Mouse (Mus musculus): ENCODE results near the gene Gm28635.

Gene Gm28635

DNA sequence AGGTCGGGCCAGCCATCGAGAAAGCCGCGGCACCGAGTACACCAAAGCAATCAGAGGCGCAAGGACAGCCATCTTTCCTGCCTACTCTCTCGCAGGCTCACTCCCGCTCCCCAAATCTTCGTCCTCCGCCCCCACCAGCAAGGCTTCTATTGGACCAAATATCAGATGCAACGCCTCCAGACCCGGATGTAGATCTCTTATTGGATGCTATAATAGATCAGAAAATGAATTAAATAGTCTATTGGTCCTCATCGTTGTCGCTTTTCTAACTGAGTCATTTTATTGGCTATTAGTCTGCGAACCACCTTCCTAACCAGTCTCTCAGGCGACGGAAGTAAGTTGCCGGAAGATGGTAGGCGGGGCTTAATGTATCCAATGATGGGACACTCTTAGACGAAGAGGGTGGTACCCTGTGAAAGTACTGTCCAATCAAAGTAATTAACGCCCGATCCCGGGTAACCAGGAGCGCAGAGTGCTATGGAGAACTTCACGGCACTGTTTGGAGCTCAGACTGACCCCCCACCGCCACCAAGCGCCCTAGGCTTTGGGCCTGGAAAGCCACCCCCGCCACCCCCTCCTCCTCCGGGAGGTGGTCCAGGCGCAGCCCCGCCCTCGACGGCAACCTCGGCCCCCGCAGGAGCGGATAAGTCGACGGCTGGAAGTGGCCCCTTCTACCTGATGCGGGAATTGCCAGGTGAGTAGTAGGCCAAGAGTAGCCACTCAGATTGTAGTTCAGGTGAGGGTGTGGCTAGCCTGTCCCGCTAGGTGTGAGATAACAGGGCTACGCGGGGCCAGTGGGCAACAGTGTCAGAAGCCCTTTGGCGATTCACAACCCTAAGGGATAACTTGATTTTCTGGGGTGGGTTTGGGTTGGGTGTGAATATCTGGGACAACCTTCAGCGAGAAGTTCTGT, at the start of gene Gm28635, which contains the start of gene Med19:
TSS of gene Gm28635 (minus strand) at position 74 of the 913 bp plus-strand sequence.
TSS of gene Med19 (plus strand) at position 435 of the 913 bp plus-strand sequence.
- peak; percentile 100 for DNase-seq (ENCODE audit: low read depth, low spot score)

DNA sequence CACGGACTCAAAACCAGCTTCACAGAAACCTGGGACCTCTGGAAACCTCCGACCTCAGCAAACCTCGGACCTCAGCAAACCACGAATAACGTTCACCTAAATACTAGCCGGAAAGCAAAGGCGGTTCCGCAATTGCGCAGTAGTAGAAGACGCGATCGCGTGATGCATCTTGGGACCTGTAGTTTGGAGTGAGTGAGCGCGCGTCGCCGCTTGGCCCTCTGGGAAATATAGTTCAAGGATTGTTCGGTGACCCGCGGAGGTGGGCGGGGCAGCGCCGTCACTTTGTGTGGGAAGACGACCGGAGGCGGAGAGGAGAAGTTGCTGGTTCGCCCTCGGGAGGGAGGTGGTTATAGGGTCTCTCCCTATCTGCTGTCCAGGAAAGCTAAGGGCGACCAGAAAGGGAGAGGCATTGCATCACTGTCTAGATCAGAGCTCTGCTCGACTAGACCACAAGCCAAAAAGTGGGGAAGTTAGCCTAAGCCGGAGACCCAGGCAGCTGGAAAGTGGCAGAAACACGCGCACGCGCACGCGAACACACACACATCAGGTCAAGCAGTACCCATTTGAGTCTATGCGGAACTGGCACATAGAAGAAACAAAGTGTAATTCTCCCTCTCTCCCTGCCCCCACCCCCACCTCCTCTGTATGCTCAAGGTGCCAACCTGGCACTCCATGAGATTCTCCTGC, 49.5 kb upstream of the Gm28635 start, which contains the start of gene Clp1:
TSS of gene Clp1 (minus strand) at position 179 of the 687 bp plus-strand sequence.
- DNase-seq (ENCODE audit: low read depth, low spot score), result peak; percentile 98

DNA sequence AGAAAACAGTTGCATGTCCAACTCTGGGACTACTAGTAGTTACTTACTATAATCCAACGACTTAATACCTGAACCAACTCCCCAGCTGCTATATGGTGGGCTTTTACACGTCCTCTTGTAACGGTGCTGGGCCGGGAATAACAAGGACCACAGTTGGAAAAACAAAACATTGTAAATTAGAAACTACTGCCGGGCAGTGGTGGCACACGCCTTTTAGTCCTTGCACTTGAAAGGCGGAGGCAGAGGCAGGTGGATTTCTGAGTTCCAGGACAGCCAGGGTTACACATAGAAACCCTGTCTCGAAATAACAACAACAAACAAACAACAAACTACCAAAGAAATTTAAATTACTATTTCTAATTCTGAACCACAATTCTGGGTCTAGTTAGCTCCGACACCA, 48.9 kb upstream of the Gm28635 start:
- DNase-seq (ENCODE audit: low read depth, low spot score), result no peak

DNA sequence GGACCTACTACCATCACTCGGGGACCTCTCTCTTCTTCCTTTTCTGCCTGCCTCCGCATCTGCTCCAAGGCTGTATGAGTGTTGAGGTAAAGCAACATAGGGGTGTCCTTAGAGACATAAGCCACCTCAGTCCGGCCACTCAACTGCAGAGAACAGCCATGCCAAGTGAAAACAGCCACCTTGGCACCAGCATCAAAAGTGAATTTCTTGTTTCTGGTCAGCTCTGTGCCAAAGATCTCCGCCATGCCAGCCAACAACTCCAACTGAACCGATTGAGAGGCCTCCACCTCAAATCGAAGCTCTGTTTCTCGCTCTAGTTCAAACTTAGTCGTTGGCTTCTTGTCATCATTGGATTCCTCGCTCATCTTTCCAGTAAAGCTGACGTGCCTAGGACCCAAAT, 47.9 kb upstream of the Gm28635 start:
- no peak for DNase-seq (ENCODE audit: low read depth, low spot score)

DNA sequence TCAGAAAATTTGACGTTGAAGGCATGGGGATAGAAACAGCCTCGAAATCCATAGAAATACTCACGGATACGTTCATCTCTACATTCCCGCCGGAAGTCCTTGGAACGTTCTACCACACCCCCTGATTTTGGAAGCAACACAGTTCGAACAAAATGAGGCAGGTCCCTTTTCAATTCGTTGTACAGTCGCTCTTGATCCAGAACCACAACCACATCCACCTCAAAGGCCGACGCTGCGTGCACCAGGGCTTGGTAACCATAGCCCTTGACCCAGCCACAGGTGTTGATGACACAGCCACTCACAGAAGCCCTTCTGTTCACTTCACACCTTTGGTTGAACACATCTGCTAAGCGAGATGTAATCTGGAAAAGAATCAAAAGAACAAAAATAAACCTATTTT, 46.0 kb upstream of the Gm28635 start:
- no peak for DNase-seq (ENCODE audit: low read depth, low spot score)

DNA sequence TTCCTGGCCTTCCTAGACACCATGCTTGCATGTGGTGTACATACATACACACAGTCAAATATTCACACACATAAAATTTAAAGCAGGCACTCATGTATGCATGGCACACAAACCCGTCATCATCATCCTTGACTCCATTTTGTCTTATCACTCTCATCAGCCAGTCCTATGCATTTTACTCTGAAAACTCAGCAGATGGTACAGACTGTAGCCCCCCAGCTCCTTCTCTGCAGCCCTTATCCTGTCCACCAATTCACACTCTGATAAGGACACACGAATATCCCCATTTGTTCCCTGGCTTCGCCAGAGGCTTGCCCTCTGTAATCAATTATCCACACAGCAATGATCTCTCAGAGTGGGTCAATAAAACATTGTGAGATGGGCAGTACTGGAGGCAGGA, 43.3 kb upstream of the Gm28635 start:
- DNase-seq (ENCODE audit: low read depth, low spot score), result no peak

DNA sequence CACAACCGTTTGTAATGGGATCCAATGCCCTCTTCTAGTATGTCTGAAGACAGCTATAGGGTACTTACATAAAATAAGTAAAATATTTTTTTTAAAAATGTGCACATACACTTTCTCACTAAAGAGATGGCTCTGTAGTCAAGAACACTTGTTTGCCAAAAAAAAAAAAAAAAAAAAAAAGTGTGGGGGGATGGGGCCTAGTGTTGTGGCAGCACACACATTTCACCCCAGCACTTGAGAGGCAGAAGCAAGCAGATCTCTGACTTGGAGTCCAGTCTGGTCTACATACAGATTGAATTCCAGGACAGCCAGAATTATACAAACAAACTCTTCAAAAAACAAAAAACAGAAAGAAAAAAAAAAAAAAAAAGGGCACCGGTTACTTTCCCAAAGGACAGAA, 42.9 kb upstream of the Gm28635 start:
- DNase-seq (ENCODE audit: low read depth, low spot score), result no peak

DNA sequence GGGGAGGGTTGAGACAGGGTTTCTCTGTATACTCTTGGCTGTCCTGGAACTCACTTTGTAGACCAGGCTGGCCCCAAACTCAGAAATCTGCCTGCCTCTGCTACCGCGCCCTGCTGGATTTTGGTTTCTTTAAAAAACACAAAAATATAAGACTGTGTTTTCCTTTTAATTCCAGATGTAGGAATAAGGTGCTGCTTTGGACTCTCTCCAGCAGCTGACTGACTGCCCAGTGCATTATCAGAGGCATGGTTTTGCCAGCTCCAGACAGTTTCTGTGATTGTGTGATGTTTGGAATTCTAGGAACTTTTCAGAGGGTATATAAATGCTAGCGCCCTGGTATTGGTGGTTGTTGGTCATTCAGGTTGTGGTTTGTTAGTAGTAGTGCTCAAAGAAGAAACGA, 39.5 kb upstream of the Gm28635 start:
- no peak for DNase-seq (ENCODE audit: low read depth, low spot score)

DNA sequence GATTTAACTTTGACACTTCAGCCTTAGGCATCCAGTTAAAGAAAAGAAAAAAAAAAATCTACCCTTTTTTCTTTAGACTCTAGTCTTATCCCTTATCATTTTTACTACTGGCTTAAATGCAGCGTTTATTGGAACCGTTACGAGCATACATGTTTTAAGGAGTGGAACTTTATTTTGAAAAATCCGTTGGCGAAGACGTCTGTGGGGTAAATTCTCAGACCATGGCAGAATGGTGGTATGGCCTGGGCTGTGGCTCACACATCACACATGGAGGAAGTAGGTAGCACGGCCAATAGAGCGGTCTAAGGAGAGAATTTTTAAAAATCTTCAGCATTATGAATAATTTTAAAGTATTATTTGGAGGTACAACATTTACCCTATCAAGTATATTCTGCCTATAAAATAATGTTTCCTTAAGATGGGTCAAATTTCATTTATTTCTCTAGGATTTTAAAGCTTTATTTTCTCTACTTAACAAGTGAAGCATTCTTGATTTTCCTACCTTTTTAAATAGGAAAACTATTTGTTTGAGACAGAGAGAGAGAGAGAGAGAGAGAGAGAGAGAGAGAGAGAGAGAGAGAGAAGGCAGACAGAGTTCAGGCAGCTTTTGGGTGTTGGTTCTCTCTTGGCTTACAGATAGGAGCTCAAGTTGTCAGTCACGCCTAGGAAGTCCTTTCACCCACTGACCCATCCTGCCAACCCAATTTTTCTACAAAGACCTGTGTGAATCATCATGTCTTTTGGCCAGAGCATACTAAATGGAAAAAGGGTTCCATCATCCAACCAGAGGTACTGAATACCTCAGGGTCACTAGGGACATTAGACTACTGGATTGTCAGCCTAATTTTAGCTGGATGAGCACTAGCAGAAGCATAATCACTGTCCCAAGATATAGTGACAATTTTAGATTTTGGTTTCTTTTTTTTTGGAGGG, 38.8 kb upstream of the Gm28635 start:
- no peak for DNase-seq (ENCODE audit: low read depth, low spot score)

DNA sequence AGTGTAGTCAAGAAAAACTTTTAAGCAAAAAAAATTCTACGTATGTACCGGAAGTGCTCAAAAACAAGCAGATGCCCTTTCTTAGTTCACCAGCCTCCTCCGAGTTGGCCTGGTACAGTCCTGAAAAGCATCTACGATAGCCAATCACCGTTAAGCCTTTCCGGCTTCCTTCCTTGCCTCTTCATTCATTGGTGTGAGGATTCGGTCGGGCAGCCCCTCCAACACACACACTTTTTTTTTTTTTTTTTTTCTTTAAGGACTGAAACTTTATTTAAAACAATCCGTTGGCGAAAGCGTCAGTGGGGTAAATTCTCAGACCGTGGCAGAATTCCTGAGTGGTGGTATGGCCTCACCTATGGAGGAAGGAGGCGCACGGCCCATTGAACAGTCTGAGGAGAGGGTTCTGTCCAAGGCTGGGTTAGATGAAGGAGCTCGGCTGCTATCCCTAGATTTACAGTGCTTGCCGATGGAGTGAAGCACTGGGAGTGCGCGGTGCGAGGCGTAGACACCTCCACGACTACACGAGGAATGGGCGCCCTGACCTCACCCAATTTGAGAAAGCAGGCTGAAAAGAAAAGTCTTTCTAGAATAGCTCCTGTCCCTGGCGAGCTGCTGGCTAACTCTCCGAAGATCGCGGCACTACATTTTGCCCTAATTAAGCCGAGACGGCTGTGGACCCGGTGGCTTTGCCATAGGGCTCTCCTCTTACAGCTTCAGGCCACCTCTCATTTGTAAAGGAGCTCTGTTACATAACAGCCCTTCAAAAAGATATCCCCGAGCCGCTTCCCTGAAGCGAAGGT, 37.9 kb upstream of the Gm28635 start:
- peak; percentile 100 for DNase-seq (ENCODE audit: low read depth, low spot score)

DNA sequence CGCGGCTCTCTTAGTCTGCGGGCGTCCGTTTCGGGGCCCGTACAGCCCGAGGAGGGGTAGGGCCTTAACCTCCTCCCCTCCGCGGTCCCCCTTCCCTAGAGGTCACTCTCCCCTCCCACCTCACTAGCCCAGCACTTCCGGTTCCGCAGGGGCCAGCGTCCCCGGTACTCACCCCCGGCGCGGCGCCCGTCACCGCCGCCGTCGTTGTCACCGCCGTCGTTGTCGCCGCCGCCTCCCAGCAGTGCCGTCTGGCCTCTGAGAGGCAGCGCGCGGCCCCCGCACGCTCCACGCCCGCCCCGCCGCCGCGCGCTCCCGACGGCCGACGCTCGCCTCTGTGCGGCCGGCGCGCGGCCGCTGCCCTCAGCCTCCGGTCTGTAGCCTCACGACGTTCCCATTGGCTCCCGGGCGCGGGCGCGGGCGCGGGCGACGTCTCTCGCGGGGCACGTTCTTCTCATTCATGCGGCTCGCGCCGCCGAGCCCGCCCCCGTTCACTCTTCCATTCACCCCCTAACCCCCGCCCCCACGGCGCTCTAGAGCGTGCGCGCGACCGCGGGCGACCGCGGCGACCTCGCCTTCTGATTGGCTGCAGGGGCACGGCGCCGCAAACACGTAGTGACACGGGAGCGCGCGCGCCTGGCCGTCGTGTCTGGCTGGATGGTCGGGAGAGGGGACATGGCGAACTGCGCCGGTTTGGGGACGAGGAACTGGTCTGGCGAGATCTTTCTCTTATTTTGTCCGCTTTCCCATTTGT, 37.1 kb upstream of the Gm28635 start, which contains the start of gene Zdhhc5:
TSS of gene Zdhhc5 (minus strand) at position 370 of the 751 bp plus-strand sequence.
- peak; percentile 99 for DNase-seq (ENCODE audit: low read depth, low spot score)

DNA sequence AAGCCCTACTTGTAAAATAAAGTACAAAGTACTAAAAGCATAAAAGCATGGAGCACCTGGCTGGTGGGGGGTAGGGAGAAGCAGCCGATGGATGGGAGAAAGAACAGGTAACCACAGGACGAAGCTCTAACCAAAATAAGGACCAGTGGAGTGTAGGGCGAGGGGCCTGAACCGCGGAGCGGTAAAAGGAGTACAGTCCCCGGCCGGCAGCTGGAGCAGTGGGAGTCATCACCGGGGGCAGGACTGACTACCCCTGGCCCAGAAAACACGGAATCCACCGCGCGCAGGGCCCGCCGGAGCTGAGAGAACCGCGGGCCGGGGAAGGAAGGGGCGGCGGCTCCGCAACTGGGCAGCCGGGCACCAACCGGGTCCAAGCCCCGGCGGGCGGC, 36.6 kb upstream of the Gm28635 start:
- DNase-seq (ENCODE audit: low read depth, low spot score), result no peak

DNA sequence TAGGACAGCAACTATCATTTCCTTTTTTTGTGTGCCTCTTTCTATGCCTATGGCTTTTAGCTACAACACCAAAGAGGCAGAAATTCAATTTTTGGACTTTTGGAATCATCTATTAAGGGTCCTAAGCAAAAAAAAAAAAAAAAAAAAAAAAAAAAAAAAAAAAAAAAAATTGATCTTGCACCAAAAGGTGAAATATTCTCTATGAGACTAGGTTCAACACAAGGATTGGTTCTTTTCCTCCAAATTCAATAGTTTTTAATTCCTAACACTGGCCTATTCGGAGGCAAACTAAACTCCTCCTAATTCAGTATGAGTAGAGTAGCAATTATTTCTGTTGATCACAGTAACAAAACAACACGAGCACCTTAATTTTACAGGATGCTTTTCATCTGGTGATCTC, 34.1 kb upstream of the Gm28635 start:
- DNase-seq (ENCODE audit: low read depth, low spot score), result no peak

DNA sequence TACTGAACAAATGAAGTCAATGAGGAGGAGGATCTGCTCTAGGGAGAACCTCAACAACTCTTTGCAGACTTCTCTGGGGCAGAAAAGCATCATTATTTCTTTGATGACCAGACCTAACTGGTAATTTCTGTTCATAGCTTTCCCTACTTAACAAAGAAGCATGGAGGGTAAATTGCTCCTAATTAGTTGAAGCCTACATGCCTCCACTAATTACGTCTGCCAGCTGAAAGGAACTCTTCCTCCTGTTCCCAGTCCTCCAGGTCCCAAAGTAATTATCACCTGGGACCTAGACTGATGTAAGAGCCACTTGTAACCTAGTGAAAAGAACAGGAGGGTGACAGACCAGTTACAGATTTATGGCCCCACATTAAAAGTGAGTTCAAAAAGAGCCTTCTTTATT, 29.7 kb upstream of the Gm28635 start:
- DNase-seq (ENCODE audit: low read depth, low spot score), result peak; percentile 16

DNA sequence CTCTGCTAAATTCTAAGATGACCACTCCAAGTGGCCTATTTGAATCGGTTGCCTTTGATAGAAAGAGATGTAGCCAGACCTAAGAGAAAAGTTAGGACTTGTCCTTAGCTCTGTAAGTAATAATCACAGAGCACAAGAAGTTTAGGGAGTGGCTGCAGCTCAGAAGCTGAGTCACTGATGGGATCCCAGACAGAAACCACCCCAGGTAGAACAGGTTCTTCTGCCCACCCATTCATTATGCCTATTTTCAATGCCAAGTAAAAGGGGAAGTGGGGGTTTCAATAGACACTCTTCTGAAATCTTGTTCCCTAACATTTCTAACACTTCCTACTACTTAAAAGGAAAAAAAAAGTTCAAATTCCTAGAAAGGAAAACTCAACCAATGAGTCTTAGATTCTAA, 27.5 kb upstream of the Gm28635 start:
- no peak for DNase-seq (ENCODE audit: low read depth, low spot score)

DNA sequence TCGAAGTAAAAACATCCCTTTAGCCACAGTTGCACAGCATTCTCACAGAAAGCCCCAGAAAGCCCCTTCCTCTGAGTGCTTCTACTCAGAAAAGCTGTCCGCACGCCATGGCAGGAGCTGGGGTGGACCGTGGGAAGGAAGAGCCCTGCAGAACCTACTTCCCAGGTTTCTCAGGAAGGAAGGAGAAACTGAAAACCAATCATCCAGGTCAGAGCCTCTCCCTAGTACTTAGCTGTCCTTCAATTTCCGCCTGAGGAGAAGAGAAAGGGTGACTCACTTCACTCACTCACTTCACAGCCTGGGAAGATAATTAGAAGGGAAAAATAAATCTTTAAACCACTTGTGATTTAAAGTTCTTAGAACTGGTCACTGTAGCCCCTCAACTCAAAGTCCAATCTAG, 26.5 kb upstream of the Gm28635 start:
- no peak for DNase-seq (ENCODE audit: low read depth, low spot score)

DNA sequence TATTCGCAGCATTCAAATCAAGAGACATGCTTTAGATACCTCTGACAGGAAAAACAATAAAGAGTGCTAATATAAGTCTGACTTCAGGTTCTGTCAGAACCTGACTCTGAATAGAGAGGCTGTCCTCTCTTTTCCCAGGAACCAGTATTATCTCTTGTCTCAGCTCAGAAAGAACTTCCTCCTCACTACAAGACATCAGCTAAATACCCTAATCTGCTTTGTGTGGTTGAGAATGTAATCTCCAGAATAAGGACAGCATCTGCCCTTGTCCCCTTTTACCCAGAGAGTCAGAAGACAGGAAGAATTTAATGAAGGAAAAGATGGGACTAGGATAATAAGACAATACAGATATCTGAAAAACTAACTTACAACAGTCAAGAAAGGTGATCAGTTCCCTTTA, 25.7 kb upstream of the Gm28635 start:
- DNase-seq (ENCODE audit: low read depth, low spot score), result no peak

DNA sequence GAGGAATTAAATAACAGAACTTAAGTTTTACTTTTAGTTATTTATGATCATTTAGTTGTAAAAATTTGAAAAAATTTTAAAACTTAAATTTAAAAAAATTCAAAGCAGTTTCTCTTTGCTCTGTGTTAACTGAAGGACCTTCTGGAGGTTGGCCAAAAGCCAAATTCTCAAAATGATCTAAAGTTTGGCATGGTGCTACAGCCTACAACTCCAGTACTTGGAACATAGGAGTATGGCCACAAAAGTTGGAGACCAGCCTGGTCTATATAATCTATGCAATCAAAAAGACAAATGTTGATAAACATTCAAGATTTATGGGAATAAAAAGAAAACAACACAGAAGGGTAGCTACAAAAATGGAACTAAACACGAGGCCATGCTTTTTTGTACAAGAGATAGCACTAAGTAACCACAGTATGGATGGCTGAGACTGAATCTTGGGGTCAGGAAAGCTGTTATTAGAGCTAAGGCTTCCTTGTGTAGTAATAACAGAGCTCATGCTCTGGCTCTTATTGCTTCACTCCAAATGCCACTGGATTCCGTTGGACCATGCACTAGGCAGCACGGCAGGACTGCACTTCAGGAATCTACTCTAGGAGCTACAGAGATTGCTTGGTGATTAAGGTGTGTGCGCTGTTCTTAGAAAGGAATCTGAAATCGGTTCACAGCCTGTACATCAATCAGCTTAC, 17.3 kb upstream of the Gm28635 start:
- DNase-seq (ENCODE audit: low read depth, low spot score), result no peak

DNA sequence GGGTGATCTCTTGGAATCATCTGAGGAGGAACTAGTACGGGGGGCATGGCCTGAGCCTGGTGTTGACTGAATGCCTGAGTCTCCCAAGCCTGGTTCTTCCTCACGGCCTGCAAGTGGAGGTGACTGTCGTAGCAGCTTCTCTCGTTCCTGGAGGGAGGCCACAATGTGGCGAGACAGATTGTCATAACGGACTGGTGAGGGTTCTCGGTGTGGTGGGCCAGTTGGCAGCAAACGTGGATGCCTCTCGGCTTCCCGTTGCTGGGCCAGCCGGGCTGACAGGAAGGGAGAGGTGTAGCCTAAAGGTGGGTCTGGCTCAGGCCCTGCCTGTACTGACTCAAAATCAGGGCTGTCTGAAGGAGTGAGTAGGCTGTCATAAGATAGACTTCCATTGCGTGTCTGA, 12.2 kb upstream of the Gm28635 start:
- peak; percentile 47 for DNase-seq (ENCODE audit: low read depth, low spot score)
